Mouse (Mus musculus) G1E (cell line): Measurements from ENCODE around the gene Ptprcap.

Source experiments
- CTCF ChIP-seq: IDR thresholded peaks from 2 replicates; pipeline ENCODE4 v1.5.1; 2012; ENCODE audit warnings: low read depth, low read length, inconsistent platforms, mixed read lengths
- TAL1 ChIP-seq: conservative IDR thresholded peaks from 2 replicates; pipeline ENCODE4 v1.6.1; 2012; ENCODE audit warnings: low read depth, low read length, inconsistent platforms, mixed read lengths

DNA sequence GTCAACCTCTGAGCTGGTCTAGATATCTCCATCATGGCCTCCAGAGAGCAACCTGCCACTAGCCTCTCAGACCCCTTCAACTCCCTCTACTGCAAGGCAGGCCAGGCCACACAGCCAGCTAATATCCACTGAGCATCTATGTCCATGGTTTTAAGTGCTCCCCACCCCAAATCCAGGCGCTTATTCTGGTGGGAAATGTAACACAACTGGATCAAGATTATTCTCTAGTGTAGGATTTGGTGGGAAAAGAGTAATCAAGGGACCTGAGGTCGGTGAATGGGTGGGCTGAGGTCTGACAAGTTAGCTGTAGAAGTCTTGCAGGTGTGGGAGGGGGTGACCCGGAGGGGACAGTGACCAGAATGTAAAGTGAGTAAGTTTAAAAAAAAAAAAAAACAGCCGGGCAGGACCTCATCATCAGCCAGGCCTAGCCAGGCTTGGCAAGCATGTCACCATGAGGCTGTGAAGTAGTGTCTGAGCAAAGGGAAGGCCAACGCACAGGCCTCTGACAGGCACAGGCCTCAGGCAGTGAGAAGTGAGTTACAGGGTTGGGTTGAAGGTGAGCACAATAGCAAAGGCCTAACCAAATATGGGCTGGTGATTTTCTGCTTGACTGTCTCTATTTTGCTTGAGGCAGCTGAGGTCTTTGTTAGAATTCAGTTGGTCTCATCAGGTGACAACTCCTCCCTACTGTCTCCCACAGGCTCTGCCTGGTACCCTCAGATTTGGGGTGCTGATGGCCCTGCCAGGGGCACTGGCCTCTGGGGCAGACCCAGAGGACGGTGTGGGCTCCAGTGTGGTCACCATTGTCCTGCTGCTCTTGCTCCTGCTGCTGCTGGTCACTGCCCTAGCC, 2.0 kb downstream of the Ptprcap start:
- TF ChIP-seq CTCF, result no peak
- TF ChIP-seq TAL1, result no peak
